Mouse (Mus musculus) cerebellum, adult 2 months (tissue): ENCODE measurements around the gene Coro7.
A peak's percentile ranks its signal among the peaks of the same experiment; 100 is the strongest.

Experiments used
- CTCF ChIP-seq: fragments of 200-500 bp; IDR thresholded peaks from 2 replicates; pipeline ENCODE4 v1.5.1; 2011; ENCODE audit warnings: low read depth, mild to moderate bottlenecking, control low read depth, low read length, moderate library complexity, borderline replicate concordance; ENCODE audit not compliant: insufficient read depth
- POLR2A ChIP-seq: fragments of 200-500 bp; IDR thresholded peaks from 2 replicates; pipeline ENCODE4 v1.6.1; 2011; ENCODE audit warnings: low read length, control low read depth, borderline replicate concordance; ENCODE audit not compliant: insufficient read depth

GRCm38 (mm10) chr16:4606431-4607084 is 73.0 kb downstream of the Coro7 start:
- TF ChIP-seq POLR2A (no peak), CTCF (peak; percentile 32; the same call in 1 of the 2 replicates)
